Mouse (Mus musculus) ovary, postnatal 10 days (tissue): ENCODE data around the gene Sertad3.

Source experiments
- DNase-seq: peaks from one replicate; pipeline ENCODE4 v3.0.0; 2022; ENCODE audit warnings: low spot score

The Sertad3 gene

DNA sequence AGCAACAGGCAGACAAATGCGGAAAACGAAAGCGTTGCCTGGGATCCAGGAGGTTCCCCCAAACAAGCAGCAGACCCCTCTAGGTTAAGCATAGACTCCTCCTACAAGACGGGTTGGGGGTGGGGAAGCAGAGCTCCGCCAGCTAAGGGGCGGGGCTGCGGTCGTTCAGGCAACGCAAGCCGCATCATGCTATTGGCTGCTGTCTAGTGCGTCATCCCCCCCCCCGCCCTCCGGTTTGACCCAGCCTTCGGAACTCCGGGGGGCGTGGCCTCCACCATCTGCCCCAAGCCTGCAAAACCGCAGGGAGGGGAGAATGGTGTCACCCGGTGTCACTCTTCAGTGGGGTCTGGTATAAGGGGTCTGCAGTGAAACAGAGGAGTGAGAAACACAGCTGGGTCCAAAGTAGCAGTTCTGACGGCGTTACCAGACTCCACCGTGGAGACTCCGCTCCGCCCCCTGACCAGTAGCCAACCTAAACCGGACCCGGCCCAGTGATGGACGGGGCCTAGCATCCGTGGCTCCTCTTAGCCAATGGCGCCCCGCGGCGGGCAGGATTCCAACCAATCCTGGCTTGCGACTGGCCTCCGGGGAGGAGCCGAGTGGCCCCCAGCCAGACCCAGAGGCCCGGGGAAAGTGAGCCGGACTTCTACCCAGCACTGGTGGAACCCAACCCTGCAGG, at the start of gene Sertad3:
Gene Sertad3, plus strand, starts transcription at position 613 of the 679 bp plus-strand sequence.
- peak; percentile 100 for DNase-seq

DNA sequence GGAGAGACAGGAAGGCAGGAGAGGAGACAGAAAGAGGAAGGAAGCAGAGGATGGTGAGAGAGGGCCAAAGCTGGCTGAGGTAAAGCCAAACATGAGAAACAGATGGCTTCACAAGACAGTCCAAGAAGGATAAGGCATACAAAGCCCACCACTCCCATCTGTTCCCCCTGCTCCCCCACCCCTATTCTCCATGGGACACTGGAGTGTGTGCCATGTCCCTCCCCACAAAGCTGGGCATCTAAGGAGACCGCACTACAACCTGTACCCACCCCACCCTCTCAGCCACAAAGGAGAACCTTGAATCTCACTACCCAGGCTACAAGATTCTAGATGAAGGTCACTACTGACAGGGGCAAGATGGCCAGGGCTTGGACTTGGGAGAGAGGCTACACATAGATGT, 46.2 kb upstream of the Sertad3 start:
- DNase-seq: no peak

GRCm38 (mm10) chr7:27428002-27428401, 45.6 kb upstream of the Sertad3 start:
- no peak for DNase-seq

DNA sequence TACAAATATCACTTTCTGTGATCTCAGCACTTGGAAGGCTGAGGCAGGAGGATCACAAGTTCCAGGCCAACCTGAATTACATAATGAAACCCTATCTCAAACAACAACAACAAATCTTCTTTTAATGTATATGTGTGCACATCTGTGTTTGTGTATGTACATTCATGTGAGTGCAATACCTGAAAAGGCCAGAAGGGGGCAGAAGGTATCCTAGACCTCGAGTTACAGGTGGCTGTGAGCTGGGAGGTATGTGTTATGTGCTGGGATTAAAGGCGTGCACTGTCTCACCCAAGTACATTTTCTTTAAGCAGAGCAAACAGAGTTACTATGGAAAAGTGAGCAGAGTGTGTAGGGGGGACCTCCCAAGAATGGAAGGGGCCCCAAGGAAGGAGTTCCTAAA, 44.4 kb upstream of the Sertad3 start:
- DNase-seq: no peak

GRCm38 (mm10) chr7:27433349-27433748, 40.2 kb upstream of the Sertad3 start:
- no peak for DNase-seq

- no peak for DNase-seq
Measured at GRCm38 (mm10) chr7:27433794-27434193, 39.8 kb upstream of the Sertad3 start.

DNA sequence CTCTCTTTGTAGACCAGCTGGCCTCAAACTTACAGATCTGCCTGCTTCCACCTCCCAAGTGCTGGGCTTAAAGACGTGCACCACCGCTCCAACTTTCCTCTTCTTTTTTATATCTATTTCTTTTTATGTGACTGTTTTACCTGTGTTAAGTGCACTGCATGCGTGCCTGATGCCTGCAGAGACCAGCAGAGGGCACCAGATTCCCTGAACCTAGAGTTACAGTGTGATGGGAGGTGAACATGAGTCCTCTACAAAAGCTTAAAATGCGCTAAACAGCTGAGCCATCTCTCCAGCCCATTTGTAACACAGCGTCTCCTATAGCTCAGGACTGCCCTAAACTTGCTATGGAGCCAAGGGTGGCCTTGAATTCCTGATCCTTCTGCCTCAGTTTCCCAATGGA, 36.0 kb upstream of the Sertad3 start:
- DNase-seq: no peak

- no peak for DNase-seq
Measured at GRCm38 (mm10) chr7:27440014-27440413, 33.6 kb upstream of the Sertad3 start.

GRCm38 (mm10) chr7:27446051-27446450, 27.5 kb upstream of the Sertad3 start:
- DNase-seq: no peak

GRCm38 (mm10) chr7:27446521-27447418, 26.8 kb upstream of the Sertad3 start:
- DNase-seq: no peak

- peak; percentile 79 for DNase-seq
Measured at GRCm38 (mm10) chr7:27447419-27448286, 25.9 kb upstream of the Sertad3 start, which contains the start of the genes Sptbn4 and Blvrb. TSS of gene Sptbn4 (minus strand) at chr7:27447686. TSS of gene Blvrb (plus strand) at chr7:27447978.

GRCm38 (mm10) chr7:27448421-27449206, 25.0 kb upstream of the Sertad3 start:
- no peak for DNase-seq

- peak; percentile 29 for DNase-seq
Measured at GRCm38 (mm10) chr7:27449256-27449862, 24.2 kb upstream of the Sertad3 start.

- DNase-seq: no peak
Measured at GRCm38 (mm10) chr7:27451359-27451758, 22.2 kb upstream of the Sertad3 start.

DNA sequence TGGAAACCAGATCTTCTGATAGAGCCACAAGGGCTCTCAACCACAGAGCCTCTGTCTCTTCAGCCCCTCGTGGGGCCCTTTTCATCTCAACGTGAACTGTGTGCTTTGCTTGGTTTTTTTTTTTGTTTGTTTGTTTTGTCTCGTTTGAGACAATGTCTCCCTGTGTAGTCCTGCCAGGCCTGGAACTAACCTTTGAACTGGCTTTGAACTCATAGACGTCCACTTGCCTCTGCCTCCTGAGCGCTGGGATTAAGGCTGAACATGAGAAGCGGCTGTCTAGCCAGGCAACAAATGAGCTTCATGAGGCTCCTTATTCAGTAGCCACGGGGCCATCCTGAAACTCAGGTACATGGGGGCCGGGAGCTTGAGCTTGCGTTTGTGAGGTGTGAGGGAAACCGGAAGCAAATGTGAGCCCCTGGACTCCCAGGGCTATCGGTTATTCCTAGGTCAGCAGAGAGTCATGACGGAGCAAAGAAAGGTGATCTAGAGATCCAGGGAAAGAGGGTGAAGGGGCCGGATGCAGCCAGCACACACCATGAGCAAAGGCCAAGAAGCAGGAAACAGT, 21.3 kb upstream of the Sertad3 start:
- no peak for DNase-seq

DNA sequence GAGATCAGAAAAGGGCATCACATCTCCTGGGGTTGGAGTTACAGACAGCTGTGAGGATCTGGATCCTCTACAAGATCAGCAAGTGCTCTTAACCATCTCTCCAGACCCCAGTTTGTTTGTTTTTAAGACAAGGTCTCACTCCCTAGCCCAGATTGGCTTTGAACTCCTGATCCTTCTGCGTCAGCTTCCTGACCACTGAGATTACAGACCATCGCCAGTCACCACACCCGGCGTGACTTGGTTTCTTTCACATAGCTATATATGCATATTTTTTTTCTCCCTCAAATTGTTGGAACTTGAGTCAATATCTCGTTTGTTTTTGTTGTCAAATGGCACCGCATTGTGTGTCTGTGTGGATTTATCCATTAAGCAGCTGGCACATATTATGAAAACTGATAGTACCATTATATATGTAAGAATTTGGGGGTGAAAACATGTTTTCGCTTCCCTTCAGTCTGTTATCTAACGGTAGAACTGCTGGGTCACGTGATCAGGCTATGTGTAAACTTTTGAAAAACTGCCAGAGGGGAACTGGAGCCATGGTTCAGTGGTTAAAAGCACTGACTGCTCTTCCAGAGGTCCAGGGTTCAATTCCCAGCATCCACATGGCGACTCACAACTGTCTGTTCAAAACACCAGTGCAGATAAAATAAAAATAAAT, 19.0 kb upstream of the Sertad3 start:
- DNase-seq: no peak

DNA sequence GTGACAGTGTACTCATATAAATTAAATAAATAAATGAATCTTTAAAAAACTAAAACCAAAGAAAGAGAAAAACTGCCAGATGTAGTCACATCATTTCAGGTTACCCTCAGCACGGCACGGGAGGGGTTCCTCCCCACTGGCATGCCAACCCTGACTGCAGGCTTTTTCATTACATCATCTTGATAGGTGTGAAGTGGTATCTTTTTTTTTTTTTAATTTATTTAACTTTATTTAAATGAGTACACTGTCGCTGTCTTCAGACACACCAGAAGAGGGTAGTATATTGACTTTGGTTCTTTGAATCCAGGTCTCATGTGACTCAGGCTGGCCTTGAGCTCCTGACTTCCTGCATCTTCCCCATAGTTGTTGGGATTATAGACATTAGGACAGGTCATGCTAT, 18.3 kb upstream of the Sertad3 start:
- DNase-seq: no peak

DNA sequence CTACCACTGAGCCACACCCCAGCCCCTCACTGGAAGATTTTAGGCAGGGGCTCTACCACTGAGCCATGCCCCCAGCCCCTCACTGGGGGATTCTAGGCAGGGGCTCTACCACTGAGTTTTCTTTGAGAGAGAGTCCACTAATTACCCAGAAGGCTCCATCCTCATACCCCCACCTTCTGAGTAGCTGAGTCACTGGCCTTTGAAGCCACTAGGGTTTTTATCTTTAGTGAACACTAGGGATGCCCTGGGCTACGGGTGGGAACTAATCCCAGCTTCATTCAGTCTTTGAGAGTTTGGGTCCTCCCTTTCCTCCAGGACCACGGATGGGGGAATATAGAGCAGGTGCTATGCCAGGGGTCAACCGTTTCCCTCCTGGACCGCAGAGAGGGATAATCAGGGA, 15.0 kb upstream of the Sertad3 start:
- DNase-seq: no peak

DNA sequence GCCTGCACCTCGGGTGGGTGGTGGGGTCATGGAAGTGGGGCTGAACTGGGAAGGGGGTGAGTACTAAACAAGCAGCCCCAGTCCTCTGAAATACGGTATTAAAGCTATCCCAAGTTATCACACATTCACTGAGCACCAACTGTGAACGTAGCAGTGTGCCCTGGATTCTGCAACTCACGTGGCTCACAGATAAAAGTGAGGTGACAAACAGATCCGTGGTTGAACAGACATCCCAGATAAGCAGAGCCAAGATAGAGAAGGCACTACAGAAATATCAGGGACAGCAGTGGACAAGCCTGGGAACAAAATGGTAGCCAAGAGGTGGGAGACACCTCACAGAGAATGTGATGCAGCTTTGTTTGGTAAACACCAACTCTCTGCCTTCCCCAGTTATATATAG, 13.9 kb upstream of the Sertad3 start:
- no peak for DNase-seq

GRCm38 (mm10) chr7:27460477-27460876, 13.1 kb upstream of the Sertad3 start:
- DNase-seq: no peak
